Mouse (Mus musculus) adipocyte (in vitro differentiated cells): Measurements from ENCODE around the gene Drosha.
A peak's percentile ranks its signal among the peaks of the same experiment; 100 is the strongest.

Experiments used
- DNase-seq: peaks from one replicate; pipeline ENCODE4 v3.0.0-alpha.2; 2016; ENCODE audit warnings: low spot score

Gene Drosha

DNA sequence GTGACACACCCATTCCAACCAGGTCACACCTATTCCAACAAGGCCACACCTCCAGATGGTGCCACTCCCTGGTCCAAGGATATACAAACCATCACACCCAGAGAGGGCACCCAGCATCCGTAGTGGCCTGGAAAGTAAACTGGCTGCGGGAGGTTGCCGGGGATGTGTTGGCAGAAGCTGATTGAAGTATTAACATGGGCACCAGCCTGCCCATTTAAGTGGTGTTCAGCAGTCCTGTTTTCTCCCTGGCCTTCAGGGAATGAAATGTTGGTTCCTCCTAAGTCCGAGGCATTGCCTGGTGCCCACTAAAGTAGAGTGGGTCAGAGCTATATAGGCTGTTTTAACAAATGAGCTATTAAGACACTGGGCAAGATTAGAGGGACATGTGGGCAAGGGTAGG lies 8.0 kb downstream of the Drosha start:
- DNase-seq = no peak

DNA sequence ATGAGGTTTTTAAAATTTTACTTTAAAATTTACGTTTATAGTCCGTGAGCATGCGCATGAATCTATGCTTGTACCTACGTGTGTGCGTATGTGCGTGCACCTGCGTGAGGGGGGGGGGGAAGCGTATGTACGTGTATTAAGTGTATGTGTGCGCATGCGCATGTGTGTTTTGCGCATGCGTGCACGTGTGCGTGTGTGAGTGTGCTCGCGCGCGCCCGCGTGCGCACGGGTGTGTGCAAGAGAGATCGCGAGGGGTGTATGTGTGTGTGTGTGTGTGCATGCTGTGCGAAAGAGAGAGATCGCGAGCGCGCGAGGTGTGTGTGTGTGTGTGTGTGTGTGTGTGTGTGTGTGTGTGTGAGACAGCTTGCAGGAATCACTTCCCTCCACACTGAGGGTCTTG lies 8.8 kb downstream of the Drosha start:
- no peak for DNase-seq

DNA sequence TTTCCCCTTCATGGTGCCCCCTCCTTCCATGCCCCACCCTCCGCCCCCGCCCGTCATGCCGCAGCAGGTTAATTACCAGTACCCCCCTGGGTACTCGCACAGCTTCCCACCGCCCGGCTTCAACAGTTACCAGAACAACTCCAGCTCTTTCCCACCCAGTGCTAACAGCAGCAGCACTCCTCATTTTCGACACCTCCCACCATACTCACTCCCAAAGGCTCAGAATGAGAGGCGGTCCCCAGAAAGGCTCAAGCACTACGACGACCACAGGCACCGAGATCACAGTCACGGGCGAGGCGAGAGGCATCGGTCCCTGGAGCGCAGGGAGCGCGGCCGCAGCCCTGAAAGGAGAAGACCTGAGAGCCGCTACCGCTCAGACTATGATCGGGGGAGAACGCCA lies 9.6 kb downstream of the Drosha start:
- DNase-seq = no peak

DNA sequence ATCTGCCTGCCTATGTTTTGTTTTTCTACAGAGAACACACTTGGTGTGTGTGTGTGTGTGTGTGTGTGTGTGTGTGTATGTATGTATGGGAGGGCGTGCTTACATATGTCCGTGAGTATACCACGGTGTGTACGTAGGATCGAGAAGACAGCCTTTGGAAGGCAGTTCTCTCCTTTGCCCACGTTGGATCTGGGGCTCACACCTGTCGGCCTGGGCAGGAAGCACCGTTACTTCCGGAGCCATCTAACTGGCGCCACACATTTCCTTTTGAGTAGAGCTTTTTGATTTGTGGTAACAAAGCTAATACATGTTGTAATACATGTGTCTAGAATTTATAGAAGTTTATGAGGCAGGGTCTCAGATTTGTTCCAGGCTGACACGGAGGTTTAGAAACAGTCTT lies 16.1 kb downstream of the Drosha start:
- no peak for DNase-seq

DNA sequence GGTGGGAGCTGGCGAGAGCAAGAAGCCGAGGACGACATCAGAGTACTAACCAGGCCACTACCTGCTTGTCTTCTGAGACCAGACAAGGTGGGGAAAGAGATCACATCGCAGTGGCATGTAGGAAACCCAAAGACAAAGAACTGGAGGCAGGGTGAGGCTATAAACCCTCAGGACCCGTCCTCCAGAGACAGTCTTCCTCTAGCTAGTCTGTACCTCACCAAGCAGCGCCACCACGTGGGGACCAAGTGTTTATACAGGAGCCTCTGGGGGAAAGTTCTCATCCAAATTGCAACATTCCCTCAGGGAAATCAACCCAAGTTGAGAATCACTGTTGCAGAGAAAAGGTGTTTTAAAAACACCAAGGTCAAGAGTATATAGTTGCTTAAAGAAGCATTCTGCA lies 18.2 kb downstream of the Drosha start:
- no peak for DNase-seq

DNA sequence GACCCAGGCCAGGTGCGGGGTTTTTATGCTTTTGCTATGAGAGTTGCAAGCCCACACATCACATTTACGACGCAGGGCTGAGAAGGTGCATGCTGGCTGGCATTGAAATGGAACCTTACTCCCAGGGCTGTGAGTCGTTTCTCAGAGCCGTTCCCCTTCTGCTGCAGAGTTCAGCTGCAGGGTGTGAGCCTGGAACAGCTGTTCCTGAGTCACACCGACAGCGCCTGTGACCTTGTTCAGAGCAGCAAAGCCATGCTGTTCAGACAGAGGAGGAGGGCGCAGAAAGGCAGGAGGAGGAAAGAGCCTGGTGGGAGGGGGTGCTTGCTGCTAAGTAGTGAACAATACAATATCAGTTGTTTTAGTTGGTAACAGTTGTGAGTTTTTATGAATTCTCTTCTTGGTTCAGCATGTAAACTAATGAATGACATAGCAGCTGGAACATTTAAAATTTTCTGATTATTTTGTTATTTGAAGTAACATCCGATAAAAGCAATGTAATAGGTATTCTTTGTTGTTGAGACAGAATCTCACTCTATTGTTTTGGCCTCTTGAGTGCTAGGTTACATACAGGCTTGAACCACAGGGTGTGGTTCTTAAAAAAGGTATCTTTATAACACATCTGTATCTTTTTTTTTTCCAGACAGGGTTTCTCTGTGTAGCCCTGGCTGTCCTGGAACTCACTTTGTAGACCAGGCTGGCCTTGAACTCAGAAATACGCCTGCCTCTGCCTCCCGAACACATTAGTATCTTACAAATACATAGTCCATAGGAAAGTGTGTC lies 23.8 kb downstream of the Drosha start:
- no peak for DNase-seq

DNA sequence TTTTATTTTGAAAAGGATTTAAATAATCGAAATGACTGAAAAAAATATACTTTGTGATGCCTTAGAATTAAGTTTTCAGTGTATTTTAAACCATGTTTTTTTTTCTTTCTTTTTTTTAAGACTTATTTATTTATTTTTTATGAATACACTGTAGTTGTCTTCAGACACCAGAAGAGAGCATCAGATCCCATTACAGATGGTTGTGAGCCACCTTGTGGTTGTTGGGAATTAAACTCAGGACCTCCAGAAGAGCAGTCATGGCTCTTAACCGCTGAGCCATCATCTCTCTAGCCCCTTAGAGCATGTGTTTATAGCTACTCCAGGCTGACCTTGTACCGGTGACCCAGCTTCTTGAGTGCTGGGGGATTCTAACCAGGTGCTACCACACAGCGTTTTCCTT lies 24.8 kb downstream of the Drosha start:
- DNase-seq = no peak

DNA sequence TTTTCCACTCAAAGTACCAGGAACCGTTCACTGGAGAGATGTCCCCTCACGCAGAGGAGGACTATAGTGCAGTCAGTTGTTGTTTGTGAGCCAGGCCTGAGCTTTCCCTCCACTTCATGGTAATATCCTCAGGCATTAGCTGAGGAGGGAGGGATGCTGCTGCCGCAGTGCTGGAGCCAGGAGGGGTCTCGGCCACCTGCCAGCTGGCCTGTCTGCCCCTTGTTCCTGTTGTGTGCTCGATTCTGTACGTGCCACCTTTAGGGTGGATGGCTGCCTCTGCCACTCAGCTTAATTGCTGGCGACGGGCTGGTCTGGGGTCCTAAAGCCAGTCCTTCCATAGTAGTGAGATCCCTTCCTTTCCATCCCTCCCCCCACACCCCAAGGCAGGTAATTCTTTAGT lies 28.9 kb downstream of the Drosha start:
- DNase-seq = no peak

DNA sequence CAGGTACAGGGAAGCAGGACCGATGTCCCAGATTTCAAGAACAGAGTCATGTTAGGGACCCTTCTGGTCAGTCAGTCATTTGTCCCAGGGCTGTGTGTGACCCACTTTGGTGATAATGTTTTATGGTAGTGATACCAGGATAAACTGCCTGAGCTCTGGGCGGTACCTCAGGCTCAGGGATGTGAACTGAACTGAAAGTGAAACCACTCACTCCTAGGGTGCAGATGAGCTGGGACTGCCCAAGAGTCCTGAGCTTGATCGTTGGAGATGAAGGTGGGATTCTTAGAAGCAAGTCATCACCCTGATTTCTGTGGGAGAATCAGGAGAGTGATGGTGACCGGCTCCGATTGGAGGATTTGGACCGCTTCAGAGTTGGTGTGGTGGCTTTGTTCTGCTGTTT lies 32.2 kb downstream of the Drosha start:
- DNase-seq = no peak

DNA sequence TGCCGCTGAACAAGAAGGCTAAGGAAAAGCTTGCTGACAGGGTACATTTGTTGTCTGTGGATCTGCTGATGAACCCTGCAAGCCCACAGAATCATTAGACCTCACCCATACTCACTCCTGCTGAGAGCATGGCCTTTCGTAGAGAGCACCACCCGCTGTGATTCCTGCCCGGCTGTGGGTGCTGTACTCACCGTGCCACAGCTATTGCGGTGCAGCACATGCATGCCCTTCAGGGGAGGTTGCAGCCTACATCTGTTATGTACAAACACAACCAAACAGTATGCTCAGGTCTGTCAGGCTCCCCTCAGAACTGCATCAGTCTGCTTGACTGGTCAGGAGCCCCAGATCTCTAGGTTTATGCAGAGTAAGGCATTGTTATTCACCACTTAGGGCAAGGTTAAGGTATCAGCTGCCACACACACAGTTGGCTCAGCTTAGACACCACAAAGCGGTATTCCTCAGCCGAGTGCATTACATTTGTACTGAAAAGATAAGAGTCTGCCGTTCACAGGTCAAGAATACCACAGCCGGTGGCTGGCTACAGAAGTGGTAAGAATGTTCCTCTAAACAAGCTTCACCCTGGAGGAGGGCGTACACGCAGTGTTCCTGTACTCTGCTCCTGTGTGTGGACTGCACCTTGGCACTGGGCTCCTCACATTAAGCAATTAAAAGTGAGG lies 33.4 kb downstream of the Drosha start:
- no peak for DNase-seq

DNA sequence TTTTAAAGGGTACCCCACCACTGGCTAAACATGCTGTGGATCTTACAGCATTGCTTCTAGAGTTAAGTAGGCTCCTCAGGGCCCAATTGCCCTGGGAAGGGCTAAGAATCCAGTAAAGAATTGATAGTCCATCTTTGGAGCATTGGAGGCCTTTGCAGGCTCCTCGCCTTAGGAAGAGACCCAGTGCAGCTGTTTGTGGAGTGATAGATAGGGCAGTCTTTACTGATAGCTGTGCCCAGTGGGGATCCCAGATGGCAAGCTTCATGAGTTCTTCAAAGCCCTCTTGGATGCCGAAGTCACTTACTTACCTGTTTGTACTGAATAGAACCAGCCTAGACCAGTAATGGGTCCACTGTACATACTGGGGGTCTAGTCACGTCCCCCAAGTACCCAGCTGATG lies 34.0 kb downstream of the Drosha start:
- DNase-seq = no peak

DNA sequence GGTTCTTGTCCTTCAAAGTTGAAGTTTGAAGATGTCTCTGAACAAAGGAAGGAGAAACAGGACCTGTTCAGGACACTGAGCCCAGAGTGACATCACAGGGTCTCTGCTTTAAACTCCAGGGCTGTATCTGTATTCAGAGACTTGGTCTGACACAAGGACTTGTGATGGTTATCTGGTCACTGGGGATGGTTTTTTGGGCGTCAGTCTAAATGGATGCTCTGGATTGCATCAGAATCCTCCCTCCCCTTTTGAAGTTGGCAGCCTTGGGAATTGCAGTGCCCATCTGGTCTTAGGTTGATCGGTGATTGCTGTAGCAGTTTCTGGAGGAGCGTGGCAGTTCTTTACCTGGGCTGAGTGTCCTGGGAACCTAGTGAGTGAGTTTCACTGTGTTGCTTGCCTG lies 37.4 kb downstream of the Drosha start:
- no peak for DNase-seq

DNA sequence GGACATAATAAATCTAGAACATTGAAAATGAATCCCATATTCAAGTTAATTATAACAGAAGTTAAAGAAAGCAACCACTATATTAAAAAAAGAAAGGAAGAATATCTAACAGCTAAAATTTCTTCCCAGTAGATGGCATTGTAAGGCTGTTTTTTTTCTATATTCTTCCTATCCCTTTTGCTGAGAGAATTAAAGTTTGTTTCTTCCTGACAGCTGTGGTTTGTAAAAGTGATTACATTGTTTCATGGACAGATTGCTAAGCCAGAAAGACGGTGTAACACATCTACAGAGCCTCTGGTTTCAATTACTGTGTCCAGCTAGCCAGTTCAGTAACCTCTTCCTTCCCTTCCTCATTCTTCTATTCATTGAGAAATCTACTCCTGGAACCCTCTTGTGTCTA lies 39.1 kb downstream of the Drosha start:
- DNase-seq = peak; percentile 7

DNA sequence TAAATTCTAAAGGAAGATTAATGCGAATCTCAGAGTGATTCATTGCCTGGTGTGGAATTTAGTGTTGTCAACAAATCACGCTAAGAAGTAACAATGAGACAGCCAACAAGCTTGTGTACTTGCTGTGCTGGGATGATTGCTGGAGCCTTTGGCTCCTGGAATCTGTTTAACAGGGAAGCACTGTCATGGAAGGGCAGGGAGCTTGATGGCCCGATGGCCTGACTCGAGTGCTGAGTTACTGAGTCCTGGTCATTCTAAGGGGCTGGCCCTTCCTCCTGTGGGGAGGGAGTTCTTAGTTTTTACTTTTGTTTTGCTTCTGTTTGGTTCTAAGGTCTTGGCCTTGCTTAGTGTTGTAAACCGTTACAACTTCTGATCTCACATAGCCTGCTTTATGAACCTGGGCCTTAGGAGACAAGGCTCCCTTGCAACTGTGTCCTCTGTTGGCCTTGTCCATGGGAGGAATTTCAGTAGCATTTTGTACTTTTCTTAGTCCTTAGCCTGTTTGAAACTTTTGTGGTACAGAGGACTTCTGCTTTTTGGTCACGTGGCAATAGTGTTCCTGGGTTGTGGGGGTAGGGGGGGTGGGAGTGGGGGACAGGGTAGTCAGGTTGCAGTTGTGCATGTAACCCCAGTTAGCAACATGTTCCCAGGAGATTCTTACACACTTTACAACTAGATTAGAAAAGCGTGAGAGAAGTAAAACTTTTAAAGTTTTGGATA lies 41.1 kb downstream of the Drosha start:
- no peak for DNase-seq

DNA sequence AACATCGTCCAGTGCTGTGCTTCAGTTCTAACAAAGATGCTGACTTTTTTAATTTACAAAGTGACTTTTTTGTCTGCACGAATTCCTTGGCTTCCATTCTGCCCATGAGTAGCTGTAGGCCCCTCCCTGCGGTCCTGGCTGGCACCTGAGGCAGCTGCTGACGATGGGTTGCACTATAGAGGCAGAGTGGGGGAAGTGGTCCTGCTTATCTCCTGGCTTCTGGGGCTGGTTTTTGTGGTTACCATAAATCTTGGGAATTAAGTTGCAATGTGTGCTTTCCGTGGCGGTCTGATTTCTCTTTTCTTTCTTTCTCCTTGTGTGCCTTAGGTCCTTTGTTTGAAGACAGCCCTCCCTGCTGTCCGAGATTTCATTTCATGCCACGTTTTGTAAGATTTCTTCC lies 42.7 kb downstream of the Drosha start:
- no peak for DNase-seq

DNA sequence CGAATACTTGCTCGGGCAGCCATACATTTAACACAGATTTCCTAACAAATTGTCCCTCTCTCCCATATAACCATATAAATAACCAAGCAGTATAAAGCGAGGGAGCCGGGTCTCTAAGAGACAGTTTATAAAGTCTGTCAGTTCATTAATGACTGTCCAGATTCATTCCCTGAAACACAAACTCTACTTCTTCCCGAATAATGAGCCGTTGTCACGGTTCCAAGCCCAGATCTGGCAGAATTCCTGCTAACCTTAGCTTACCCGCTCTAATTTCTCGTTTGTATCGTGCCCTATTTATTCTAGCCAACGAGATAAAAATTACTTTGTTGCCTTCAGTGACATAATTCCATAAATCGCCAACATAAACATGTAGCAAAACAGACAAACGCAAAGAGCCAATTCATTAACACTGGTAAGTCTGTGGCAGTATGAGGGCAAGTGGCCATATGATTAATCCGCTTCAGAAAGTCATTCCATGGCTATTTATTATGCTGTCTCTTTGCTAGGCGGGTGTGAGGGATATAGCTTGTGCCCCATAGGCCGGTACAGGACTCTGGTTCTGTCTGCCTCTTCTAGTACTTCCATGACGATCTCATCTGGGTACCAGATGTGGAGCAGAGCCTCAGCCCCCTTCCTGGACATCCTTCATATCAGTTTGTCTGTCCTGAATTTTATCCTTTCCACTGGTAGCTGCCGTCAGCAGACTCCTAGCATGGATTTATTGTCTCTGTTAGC lies 51.0 kb downstream of the Drosha start:
- no peak for DNase-seq

DNA sequence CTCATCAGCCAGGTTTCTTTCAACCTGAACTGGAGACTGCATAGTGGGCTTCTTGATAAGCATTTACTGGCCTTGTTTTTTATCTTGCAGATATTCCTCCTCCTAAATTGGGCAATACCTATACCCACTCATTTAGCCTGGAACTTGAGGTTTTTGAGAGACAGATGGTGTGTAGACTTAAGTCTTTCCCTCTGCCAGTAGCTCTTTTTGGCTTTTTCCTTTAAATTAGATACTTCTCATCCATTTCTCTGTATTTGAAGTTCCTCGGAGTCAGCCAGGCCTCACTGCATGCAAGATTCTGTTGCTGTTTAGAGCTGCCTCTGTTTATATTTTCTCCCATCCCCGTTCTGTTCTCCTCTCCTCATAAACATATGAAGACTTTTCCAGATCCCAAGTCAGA lies 51.7 kb downstream of the Drosha start:
- DNase-seq = no peak

DNA sequence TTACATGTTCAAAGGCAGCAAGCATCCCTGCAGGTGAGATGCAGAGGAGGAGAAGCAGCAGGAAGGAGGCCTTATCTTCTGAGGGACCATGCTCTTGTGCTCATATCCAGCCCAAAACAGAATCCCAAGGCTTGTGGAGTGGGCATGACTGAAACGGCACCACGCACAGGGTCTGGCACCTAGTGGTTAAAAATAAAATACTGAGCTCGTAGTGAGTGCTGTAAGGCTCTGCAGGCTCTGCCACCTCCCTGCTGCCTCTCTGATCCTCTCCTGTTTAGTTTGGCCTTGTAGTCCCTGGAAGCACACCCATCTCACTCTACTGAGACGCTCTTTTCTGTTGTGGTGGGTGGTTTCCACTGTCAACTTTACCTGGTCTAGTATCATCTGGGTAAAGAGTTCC lies 52.3 kb downstream of the Drosha start:
- no peak for DNase-seq

DNA sequence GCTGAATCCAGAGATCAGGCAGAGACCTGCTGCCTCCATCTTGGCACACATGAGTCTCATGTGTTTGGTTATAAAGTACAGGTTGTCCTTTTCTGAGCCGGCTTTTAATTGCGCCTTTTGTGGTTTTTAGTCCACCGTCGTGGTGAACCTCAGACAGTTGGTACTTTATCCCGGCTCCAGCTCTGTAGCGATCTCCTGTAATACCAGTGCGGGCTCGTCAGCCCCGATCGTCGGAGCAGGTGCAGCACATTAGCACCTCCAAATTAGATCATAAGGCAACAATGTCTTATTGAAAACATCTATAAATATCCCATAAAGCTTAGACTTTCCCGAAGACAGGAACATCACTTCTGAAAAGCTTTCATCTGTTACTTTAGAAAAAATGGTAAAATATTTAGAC lies 53.3 kb downstream of the Drosha start:
- no peak for DNase-seq

DNA sequence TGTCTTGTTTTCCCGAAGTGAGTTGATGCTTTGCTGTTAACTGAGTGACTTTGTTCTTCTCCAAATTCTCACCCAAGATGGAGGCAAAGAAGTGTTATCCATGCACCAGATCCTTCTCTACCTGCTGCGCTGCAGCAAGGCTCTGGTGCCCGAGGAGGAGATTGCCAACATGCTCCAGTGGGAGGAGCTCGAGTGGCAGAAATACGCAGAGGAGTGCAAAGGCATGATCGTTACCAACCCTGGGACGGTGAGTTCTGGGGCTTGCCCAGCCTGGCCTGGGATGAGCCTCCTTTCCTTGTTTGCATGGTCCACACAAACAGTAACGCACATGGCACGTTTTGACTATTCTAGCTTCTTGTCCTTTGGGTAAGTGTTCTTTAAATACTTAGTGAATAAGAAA lies 54.0 kb downstream of the Drosha start:
- DNase-seq = no peak

DNA sequence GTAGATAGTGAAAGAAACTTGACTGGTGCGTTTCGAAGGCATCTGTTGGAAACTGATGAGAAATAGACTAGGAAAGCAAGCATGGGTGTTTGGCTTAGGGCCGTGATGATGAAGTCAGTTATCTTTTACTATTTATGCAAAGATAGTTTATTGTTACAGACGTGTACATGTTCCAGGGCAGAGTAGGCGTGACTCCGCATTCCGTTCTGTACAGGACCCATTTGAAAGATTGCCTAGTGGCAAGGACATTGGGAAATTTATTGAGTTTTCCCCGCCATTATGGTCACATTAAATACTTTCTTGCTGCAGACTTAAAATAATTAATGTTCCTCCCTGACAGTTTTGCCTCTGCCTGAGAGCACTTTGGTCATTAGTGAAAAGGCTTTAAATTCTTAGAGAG lies 55.3 kb downstream of the Drosha start:
- DNase-seq = no peak

DNA sequence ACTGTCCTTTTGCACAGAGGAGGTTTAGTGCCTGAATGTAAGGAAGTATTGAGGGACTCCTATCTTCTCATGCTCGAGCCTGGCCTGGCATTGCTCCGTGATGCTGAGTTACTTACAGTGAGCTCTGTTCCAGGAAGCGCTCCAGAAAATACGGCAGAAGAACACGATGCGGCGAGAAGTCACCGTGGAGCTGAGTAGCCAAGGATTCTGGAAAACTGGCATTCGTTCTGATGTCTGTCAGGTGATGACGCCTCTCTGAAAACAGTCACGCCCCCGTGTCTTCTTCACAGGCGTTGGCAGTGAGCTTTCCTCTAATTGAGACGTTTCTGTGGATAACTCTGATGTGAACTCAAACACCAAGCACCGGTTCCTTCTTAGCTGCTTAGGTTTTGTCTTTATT lies 60.2 kb downstream of the Drosha start:
- no peak for DNase-seq

DNA sequence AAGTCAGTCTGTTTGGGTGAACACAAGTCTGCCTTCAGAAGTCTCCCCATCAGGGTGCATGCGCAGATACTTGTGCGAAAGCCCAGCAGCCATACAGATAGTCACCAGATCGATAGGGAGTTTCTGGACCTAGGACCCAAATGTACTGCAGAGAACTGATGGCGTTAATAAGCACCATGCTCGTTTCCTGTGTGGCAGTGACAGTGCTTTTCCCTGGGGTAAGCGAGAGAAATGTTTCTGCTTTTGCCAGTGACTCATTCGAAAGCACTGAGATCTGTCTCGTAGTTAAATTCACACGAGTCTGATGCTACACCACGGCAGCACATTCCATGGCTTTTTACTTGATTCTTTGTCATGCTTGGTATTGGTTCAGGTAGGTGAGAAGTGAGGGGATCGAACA lies 60.7 kb downstream of the Drosha start:
- no peak for DNase-seq
